Mouse (Mus musculus) embryonic fibroblast, embryonic 13.5 days (primary cell): ENCODE results near the gene Fgb.

Source experiments
- CTCF ChIP-seq: IDR thresholded peaks from 2 replicates; pipeline ENCODE4 v1.5.1; 2011; ENCODE audit warnings: mild to moderate bottlenecking, control low read depth, low read length, moderate library complexity, borderline replicate concordance; ENCODE audit not compliant: insufficient read depth
- POLR2A ChIP-seq: IDR thresholded peaks from 2 replicates; pipeline ENCODE4 v1.6.1; 2011; ENCODE audit warnings: low read depth, mild to moderate bottlenecking, control low read depth, low read length, moderate library complexity

DNA sequence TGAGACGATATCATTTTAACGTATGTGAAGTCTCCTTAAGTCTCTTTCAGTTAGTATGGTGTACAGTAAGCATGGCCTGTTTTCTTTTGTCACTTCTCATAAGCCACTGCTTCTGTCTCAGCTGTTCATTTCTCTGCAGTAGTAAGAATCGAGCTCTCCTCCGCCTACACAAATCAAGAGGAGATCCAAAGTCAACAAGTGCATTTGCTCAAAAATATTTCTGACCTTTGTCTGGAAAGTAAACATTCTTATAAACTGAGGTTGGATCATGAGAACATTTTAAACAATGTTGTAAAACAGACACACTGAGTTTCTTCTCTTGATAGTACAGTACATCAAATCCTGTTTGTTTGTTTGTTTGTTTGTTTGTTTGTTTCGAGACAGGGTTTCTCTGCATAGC, 998 bp upstream of the Fgb start:
- TF ChIP-seq CTCF (no peak), POLR2A (no peak)
